Mouse (Mus musculus): ENCODE data around the gene Gm17124. TPM values are rescaled to one million over a fixed set of nuclear protein-coding genes. Genes with fewer than 3 reads are reported as not detected.
"Not testable (repeated sequence)": the region's sequence is repeated elsewhere in the genome, so short reads cannot be mapped to it uniquely, and the experiment has no call there.

The Gm17124 gene
- not detected in 2 replicates for polyA plus RNA-seq (2016; fragmentation: Nextera tagmentation; extraction: Ambion mirVana)

DNA sequence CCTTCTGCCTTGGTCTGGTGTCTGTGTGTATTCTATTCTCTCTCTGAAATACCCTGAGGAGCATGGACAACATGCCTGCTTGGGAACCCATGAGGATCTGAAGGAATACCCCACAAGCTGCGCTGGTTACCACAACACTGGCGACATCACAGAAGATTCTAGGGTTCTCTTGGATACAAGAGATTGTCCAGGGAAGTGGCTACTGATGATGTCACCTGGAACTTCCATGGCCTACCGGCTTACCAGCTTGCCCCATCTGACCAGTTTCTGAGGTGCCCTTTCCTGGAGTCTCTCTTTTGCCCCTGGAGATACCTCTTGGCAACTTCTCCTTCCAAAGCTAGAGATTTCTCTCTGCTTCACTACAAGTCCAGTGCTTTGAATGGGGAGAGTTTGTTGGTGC lies at the start of gene Gm17124:
Gene Gm17124 (minus strand): TSS at position 101 of the 400 bp plus-strand sequence.
- H3K4me2 ChIP-seq; H3K4me3 ChIP-seq (replicated peaks); H3K27me3 ChIP-seq; ATAC-seq (ENCODE audit: low FRiP score); H3K36me3 ChIP-seq (replicated peaks); H3K9me3 ChIP-seq; H3K27ac ChIP-seq; H3K9ac ChIP-seq; H3K4me1 ChIP-seq: not testable (repeated sequence)
- no CpG with 5 or more reads among the region's 3 CpGs for WGBS

- H3K9me3 ChIP-seq; H3K36me3 ChIP-seq (replicated peaks); H3K4me3 ChIP-seq (replicated peaks); H3K9ac ChIP-seq; H3K4me2 ChIP-seq; H3K27me3 ChIP-seq; H3K4me1 ChIP-seq; ATAC-seq (ENCODE audit: low FRiP score); H3K27ac ChIP-seq: not testable (repeated sequence)
- no CpG with 5 or more reads among the region's 2 CpGs for WGBS
Measured at GRCm38 (mm10) chr14:42641817-42642216, 42.1 kb upstream of the Gm17124 start, which contains the start of gene Gm3633. Gene Gm3633, minus strand, starts transcription at chr14:42641917.

Small RNA genes within 50 kb of the gene (microRNA-seq; reads per million reads assigned to microRNA genes)
- gene Gm23620 (not detected), gene Gm25228 (not detected)

Other genes with a start within 250 kb of the Gm17124 start
- not detected in 2 replicates for gene Gm8005, start 160.2 kb downstream of the Gm17124 start, polyA plus RNA-seq (2016; fragmentation: Nextera tagmentation; extraction: Ambion mirVana)
- not detected in 2 replicates for gene Gm8011, start 136.0 kb downstream of the Gm17124 start, polyA plus RNA-seq (2016; fragmentation: Nextera tagmentation; extraction: Ambion mirVana)
- not detected in 2 replicates for gene Gm8020, start 97.5 kb downstream of the Gm17124 start, polyA plus RNA-seq (2016; fragmentation: Nextera tagmentation; extraction: Ambion mirVana)
- gene Gm8024, start 75.6 kb downstream of the Gm17124 start, polyA plus RNA-seq (2016; fragmentation: Nextera tagmentation; extraction: Ambion mirVana), result not detected in 2 replicates
- gene Gm3633, start 42.0 kb upstream of the Gm17124 start, polyA plus RNA-seq (2016; fragmentation: Nextera tagmentation; extraction: Ambion mirVana), result not detected in 2 replicates
- not detected in 2 replicates for gene Gm10378, start 56.1 kb upstream of the Gm17124 start, polyA plus RNA-seq (2016; fragmentation: Nextera tagmentation; extraction: Ambion mirVana)
- gene Gm3015, start 168.9 kb upstream of the Gm17124 start, polyA plus RNA-seq (2016; fragmentation: Nextera tagmentation; extraction: Ambion mirVana), result not detected in 2 replicates
- gene Gm10377, start 198.1 kb upstream of the Gm17124 start, polyA plus RNA-seq (2016; fragmentation: Nextera tagmentation; extraction: Ambion mirVana), result not detected in 2 replicates

Data from forebrain, embryonic 12.5 days (tissue).